Mouse (Mus musculus) MEL (cell line): Measurements from ENCODE around the gene Slc28a2. TPM values are rescaled to one million over a fixed set of nuclear protein-coding genes. Genes with fewer than 3 reads are reported as not detected.

Experiments used
- DNase-seq: peaks from one replicate; pipeline ENCODE4 v3.0.0; 2011; ENCODE audit warnings: low read depth, low spot score
- H3K27ac ChIP-seq: 2 replicates; pipeline ENCODE4 v1.5.1; 2012; ENCODE audit warnings: low read depth, mild to moderate bottlenecking, control low read depth, low read length, moderate library complexity; ENCODE audit not compliant: control insufficient read depth
- H3K27me3 ChIP-seq, 2 experiments: fragments of 150-350 bp in 1 of 2; sonication (generic) in 1 of 2; 2 replicates each; pipeline ENCODE4 v1.6.1; 2012; ENCODE audit warnings: low read length in 2 of 2, mild to moderate bottlenecking in 2 of 2, improper control_type of control experiment in 1 of 2, moderate library complexity in 1 of 2; ENCODE audit not compliant: insufficient read depth in 2 of 2, control insufficient read depth in 1 of 2
- H3K36me3 ChIP-seq, 2 experiments: 2 replicates each; pipeline ENCODE4 v1.6.1; 2012 to 2014; ENCODE audit warnings: low read length in 2 of 2, improper control_type of control experiment in 1 of 2, inconsistent platforms in 1 of 2, mild to moderate bottlenecking in 1 of 2; ENCODE audit not compliant: insufficient read depth in 2 of 2, control insufficient read depth in 1 of 2
- H3K4me1 ChIP-seq, 2 experiments: fragments of 150-350 bp in 1 of 2; sonication (generic) in 1 of 2; 2 replicates each; pipeline ENCODE4 v1.6.1; 2012; ENCODE audit warnings: low read length in 2 of 2, improper control_type of control experiment in 1 of 2, mild to moderate bottlenecking in 1 of 2; ENCODE audit not compliant: insufficient read depth in 2 of 2, control insufficient read depth in 1 of 2
- H3K4me3 ChIP-seq, 2 experiments: fragments of 150-350 bp in 1 of 2; sonication (generic) in 1 of 2; 2 replicates each; pipeline ENCODE4 v1.5.1; 2012; ENCODE audit warnings: low read depth in 2 of 2, low read length in 2 of 2, mild to moderate bottlenecking in 2 of 2, moderate library complexity in 2 of 2, control low read depth in 1 of 2, improper control_type of control experiment in 1 of 2; ENCODE audit not compliant: control insufficient read depth in 1 of 2, insufficient read depth in 1 of 2
- H3K79me2 ChIP-seq: 2 replicates; pipeline ENCODE4 v1.6.1; 2012; ENCODE audit warnings: mild to moderate bottlenecking, low read length, moderate library complexity; ENCODE audit not compliant: control insufficient read depth, poor library complexity, insufficient read depth
- H3K9ac ChIP-seq: 2 replicates; pipeline ENCODE4 v1.6.1; 2012; ENCODE audit warnings: low read depth, mild to moderate bottlenecking, control low read depth, low read length, moderate library complexity; ENCODE audit not compliant: control insufficient read depth, poor library complexity, severe bottlenecking
- H3K9me3 ChIP-seq: fragments of 150-350 bp; sonication (generic); replicated peaks from 2 replicates; pipeline ENCODE4 v1.6.1; 2012; ENCODE audit warnings: mild to moderate bottlenecking, low read length, improper control_type of control experiment, moderate library complexity; ENCODE audit not compliant: insufficient read depth
- BHLHE40 ChIP-seq: IDR thresholded peaks from 2 replicates; pipeline ENCODE4 v1.6.1; 2012; ENCODE audit warnings: low read depth, mild to moderate bottlenecking, inconsistent platforms, low read length, improper control_type of control experiment, borderline replicate concordance
- CHD1 ChIP-seq: IDR thresholded peaks from 2 replicates; pipeline ENCODE4 v1.6.1; 2012; ENCODE audit warnings: low read depth, mild to moderate bottlenecking, inconsistent platforms, low read length, improper control_type of control experiment
- CHD2 ChIP-seq: IDR thresholded peaks from 2 replicates; pipeline ENCODE4 v1.6.1; 2011; ENCODE audit warnings: low read length, improper control_type of control experiment
- CTCF ChIP-seq, 3 experiments: IDR thresholded peaks in 2 of 3; conservative IDR thresholded peaks in 1 of 3; 2 replicates each; pipeline ENCODE4 v1.5.1; 2011 to 2012; ENCODE audit warnings: low read length in 3 of 3, low read depth in 2 of 3, mild to moderate bottlenecking in 2 of 3, improper control_type of control experiment in 1 of 3, inconsistent platforms in 1 of 3, mixed read lengths in 1 of 3, moderate library complexity in 1 of 3; ENCODE audit not compliant: control insufficient read depth in 1 of 3, insufficient read depth in 1 of 3, poor library complexity in 1 of 3, severe bottlenecking in 1 of 3
- ELF1 ChIP-seq: IDR thresholded peaks from 2 replicates; pipeline ENCODE4 v1.6.1; 2014; ENCODE audit warnings: low read depth, mild to moderate bottlenecking, inconsistent platforms, low read length, improper control_type of control experiment, moderate library complexity
- ETS1 ChIP-seq: IDR thresholded peaks from 2 replicates; pipeline ENCODE4 v1.6.1; 2012; ENCODE audit warnings: low read depth, mild to moderate bottlenecking, inconsistent platforms, low read length, improper control_type of control experiment, moderate library complexity
- GABPA ChIP-seq: IDR thresholded peaks from 2 replicates; pipeline ENCODE4 v1.6.1; 2012; ENCODE audit warnings: low read depth, mild to moderate bottlenecking, inconsistent platforms, low read length, improper control_type of control experiment, moderate library complexity
- JUND ChIP-seq: IDR thresholded peaks from 2 replicates; pipeline ENCODE4 v1.6.1; 2011; ENCODE audit warnings: low read depth, mild to moderate bottlenecking, improper control_type of control experiment, low read length
- KAT2A ChIP-seq: conservative IDR thresholded peaks from 2 replicates; pipeline ENCODE4 v1.6.1; 2012; ENCODE audit warnings: low read depth, low read length, improper control_type of control experiment, inconsistent platforms
- MAFK ChIP-seq: IDR thresholded peaks from 2 replicates; pipeline ENCODE4 v1.6.1; 2011; ENCODE audit warnings: low read depth, mild to moderate bottlenecking, low read length, improper control_type of control experiment, borderline replicate concordance
- MAZ ChIP-seq: IDR thresholded peaks from 2 replicates; pipeline ENCODE4 v1.6.1; 2012; ENCODE audit warnings: low read depth, mild to moderate bottlenecking, inconsistent platforms, low read length, improper control_type of control experiment
- MXI1 ChIP-seq: IDR thresholded peaks from 2 replicates; pipeline ENCODE4 v1.6.1; 2011; ENCODE audit warnings: mild to moderate bottlenecking, low read depth, low read length, improper control_type of control experiment
- MYB ChIP-seq: IDR thresholded peaks from 2 replicates; pipeline ENCODE4 v1.6.1; 2011; ENCODE audit warnings: mild to moderate bottlenecking, low read depth, low read length, improper control_type of control experiment
- NELFE ChIP-seq: IDR thresholded peaks from 2 replicates; pipeline ENCODE4 v1.6.1; 2011; ENCODE audit warnings: low read depth, low read length, improper control_type of control experiment
- NRF1 ChIP-seq: IDR thresholded peaks from 2 replicates; pipeline ENCODE4 v1.6.1; 2014; ENCODE audit warnings: low read depth, mild to moderate bottlenecking, inconsistent platforms, low read length, improper control_type of control experiment, moderate library complexity; ENCODE audit not compliant: poor library complexity, insufficient read depth, severe bottlenecking
- POLR2AphosphoS2 ChIP-seq: IDR thresholded peaks from 2 replicates; pipeline ENCODE4 v1.6.1; 2011; ENCODE audit warnings: low read length, improper control_type of control experiment
- POLR2AphosphoS5 ChIP-seq: IDR thresholded peaks from 2 replicates; pipeline ENCODE4 v1.6.1; 2012; ENCODE audit warnings: low read depth, borderline replicate concordance, mild to moderate bottlenecking, inconsistent platforms, low read length, moderate library complexity, mixed read lengths
- RAD21 ChIP-seq: IDR thresholded peaks from 2 replicates; pipeline ENCODE4 v1.6.1; 2011; ENCODE audit warnings: mild to moderate bottlenecking, low read depth, low read length, improper control_type of control experiment
- SMC3 ChIP-seq: IDR thresholded peaks from 2 replicates; pipeline ENCODE4 v1.6.1; 2011; ENCODE audit warnings: low read depth, low read length, improper control_type of control experiment
- TBP ChIP-seq: IDR thresholded peaks from 2 replicates; pipeline ENCODE4 v1.8.0; 2011; ENCODE audit warnings: low read depth, low read length, improper control_type of control experiment
- USF1 ChIP-seq: IDR thresholded peaks from 2 replicates; pipeline ENCODE4 v1.6.1; 2014; ENCODE audit warnings: low read depth, mild to moderate bottlenecking, inconsistent platforms, low read length, improper control_type of control experiment, moderate library complexity
- USF2 ChIP-seq, 2 experiments: IDR thresholded peaks; 2 replicates each; pipeline ENCODE4 v1.6.1; 2011 to 2012; ENCODE audit warnings: improper control_type of control experiment in 2 of 2, low read length in 2 of 2, borderline replicate concordance in 1 of 2, inconsistent platforms in 1 of 2, low read depth in 1 of 2, mild to moderate bottlenecking in 1 of 2; ENCODE audit not compliant: insufficient read depth in 1 of 2
- ZC3H11A ChIP-seq: IDR thresholded peaks from 2 replicates; pipeline ENCODE4 v1.6.1; 2012; ENCODE audit warnings: low read depth, mild to moderate bottlenecking, inconsistent platforms, low read length, improper control_type of control experiment
- ZKSCAN1 ChIP-seq: IDR thresholded peaks from 2 replicates; pipeline ENCODE4 v1.6.1; 2012; ENCODE audit warnings: low read depth, mild to moderate bottlenecking, inconsistent platforms, low read length, improper control_type of control experiment, moderate library complexity
- polyA plus RNA-seq, 2 experiments: library from polyadenylated mRNA; stranded (reverse) in 1 of 2; unstranded in 1 of 2; fragments of >175 nt in 1 of 2; fragments of >200 nt in 1 of 2; gene quantifications; 2 replicates each; pipeline versions ENCODE4 v1.2.1 to v1.2.4; 2012; ENCODE audit warnings: low replicate concordance in 2 of 2, low read depth in 1 of 2; ENCODE audit not compliant: insufficient read length in 2 of 2, insufficient read depth in 1 of 2, missing spikeins in 1 of 2
- total RNA-seq: library from RNA; depleted of rRNA; stranded (reverse); fragments of 300-350 nt; gene quantifications from 2 replicates; pipeline ENCODE4 v1.2.3, GENCODE M21; 2012

Gene Slc28a2
- total and polyA plus RNA-seq, 3 experiments: 1.3 to 2.6 TPM; not detected in 1

DNA sequence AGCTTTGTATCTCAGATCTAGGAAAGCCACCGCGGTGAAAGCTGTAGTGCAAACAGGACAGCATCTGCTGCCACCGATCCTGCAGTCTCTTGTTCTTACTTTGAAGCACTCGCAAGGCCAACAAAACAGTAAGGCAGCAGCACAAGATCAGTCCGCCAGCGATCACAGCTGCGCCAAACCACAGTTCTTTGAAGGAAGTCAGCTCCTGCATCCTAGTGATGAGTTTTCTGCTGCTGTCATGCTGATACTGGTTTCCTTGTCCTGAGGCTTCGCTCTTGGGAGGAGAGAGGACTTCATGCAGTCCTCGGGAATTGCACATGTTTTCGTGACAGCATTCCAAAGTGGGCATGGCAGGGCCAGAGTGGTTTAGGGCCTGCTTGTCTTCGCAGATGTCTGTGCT lies 40.6 kb downstream of the Slc28a2 start:
- DNase-seq: no peak
- Histone ChIP-seq H3K79me2 (no peaks in the 10 kb centered on the region), H3K9me3 (no peaks in the 10 kb centered on the region), H3K36me3 (no peaks in the 10 kb centered on the region), H3K4me1 (no peaks in the 10 kb centered on the region), H3K4me3 (no peak overlapping the region), H3K9ac (no peak overlapping the region), H3K27ac (no peak overlapping the region), H3K27me3 (no peaks in the 10 kb centered on the region)
- TF ChIP-seq KAT2A (no peak), ZKSCAN1 (no peak), POLR2AphosphoS5 (no peak), MAFK (no peak), MYB (no peak), GABPA (no peak), TBP (no peak), ZC3H11A (no peak), NRF1 (no peak), CTCF (IDR thresholded peaks at IDR 0.05 in 2 of 3, conservative IDR thresholded peaks at IDR 0.05 in 1 of 3; ENCODE audit: control insufficient read depth in 1 of 3, insufficient read depth in 1 of 3, low read depth in 2 of 3, low read length in 3 of 3, poor library complexity in 1 of 3, severe bottlenecking in 1 of 3) (no peak), ETS1 (no peak), BHLHE40 (no peak)

DNA sequence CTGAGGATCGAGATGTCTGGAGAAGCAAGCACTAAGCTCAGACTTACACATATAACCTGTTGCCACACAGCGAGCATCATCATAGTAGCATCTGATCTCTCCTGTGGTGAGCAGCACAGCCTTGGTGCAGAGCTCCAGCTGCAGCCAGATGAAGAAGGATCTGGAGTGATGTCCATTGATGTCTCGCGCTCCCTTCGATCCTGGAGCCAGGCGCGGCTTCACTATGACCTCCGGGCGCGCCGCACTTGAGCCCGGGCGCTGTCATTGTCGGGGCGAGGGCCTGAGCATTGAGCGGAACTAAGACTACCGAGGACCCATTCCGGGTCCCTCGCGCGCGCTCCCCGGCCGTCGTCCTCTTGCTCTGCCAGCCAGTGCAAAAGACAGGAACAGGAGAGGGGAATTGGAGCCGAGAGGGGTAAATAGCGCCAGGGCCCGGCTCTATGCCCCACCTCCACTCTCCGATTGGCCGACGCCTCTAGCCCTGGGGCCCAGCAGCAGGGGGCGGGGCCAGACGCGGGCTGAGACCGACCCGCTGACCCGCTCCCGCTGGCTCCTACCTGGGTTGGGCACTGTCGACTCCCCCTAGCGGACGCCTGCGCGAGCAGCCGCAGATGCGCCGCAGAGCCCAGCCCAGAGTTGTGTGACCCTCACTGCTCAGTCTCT lies 41.2 kb downstream of the Slc28a2 start:
- no peak overlapping the region for H3K9ac ChIP-seq
- H3K4me1 ChIP-seq: no peaks in the 10 kb centered on the region
- H3K27me3 ChIP-seq: no peaks in the 10 kb centered on the region
- H3K79me2 ChIP-seq: no peaks in the 10 kb centered on the region
- H3K27ac ChIP-seq: no peak overlapping the region
- no peak for TF ChIP-seq USF2 (IDR thresholded peaks at IDR 0.05; ENCODE audit: borderline replicate concordance in 1 of 2, insufficient read depth in 1 of 2, low read depth in 1 of 2, low read length in 2 of 2)
- H3K4me3 ChIP-seq: no peak overlapping the region
- H3K9me3 ChIP-seq: no peaks in the 10 kb centered on the region
- peak; percentile 9 for DNase-seq
- H3K36me3 ChIP-seq: no peaks in the 10 kb centered on the region

DNA sequence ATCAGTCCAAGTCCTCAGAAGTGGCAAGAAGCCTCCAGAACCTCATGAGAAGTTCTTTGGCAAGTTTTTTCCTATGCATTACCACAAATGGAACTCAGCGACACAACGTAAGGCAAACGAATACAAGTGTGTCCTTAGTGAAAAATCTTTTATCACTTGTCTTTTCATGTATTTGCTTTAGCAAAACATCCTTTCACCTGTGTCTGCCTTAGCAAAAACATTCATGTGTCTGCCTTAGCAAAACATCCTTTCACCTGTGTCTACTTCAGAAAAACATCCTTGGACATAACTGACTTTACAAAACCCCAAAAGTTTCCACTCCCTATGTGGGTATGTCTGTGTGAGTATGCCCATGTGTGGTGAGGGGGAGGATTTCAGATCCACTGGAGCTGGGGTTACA lies 42.9 kb downstream of the Slc28a2 start:
- no peak overlapping the region for H3K27ac ChIP-seq
- DNase-seq: no peak
- no peaks in the 10 kb centered on the region for H3K27me3 ChIP-seq
- no peak overlapping the region for H3K4me3 ChIP-seq
- no peaks in the 10 kb centered on the region for H3K79me2 ChIP-seq
- no peaks in the 10 kb centered on the region for H3K9me3 ChIP-seq
- H3K36me3 ChIP-seq: no peaks in the 10 kb centered on the region
- H3K4me1 ChIP-seq: no peaks in the 10 kb centered on the region
- no peak for TF ChIP-seq SMC3
- no peak for TF ChIP-seq NELFE
- no peak for TF ChIP-seq POLR2AphosphoS2
- TF ChIP-seq CHD2: no peak
- TF ChIP-seq KAT2A: no peak
- TF ChIP-seq ELF1: no peak
- no peak for TF ChIP-seq JUND
- TF ChIP-seq USF1: no peak
- TF ChIP-seq RAD21: no peak
- TF ChIP-seq USF2 (IDR thresholded peaks at IDR 0.05; ENCODE audit: borderline replicate concordance in 1 of 2, insufficient read depth in 1 of 2, low read depth in 1 of 2, low read length in 2 of 2): no peak
- TF ChIP-seq MAZ: no peak
- TF ChIP-seq ETS1: no peak
- TF ChIP-seq ZC3H11A: no peak
- no peak for TF ChIP-seq MXI1
- TF ChIP-seq CHD1: no peak
- TF ChIP-seq GABPA: no peak
- no peak overlapping the region for H3K9ac ChIP-seq
